Mouse (Mus musculus) forebrain, postnatal 0 days (tissue): ENCODE measurements around the gene Csgalnact2. TPM values are rescaled to one million over a fixed set of nuclear protein-coding genes. Genes with fewer than 3 reads are reported as not detected.

Source experiments
- ATAC-seq: fragments of 200-750 bp; cut with Nextera tagmentation; 2 replicates; pipeline ENCODE4 v1.8.0; 2017; ENCODE audit warnings: mild to moderate bottlenecking, moderate library complexity
- DNase-seq: peaks from one replicate; pipeline ENCODE4 v3.0.0-alpha.2; 2015
- H3K27ac ChIP-seq: fragments of 300-500 bp; sonication (generic); 2 replicates; pipeline ENCODE4 v1.5.1; 2014; ENCODE audit warnings: low read depth, mild to moderate bottlenecking, antibody characterized with exemption, low read length, moderate library complexity, mixed read lengths
- H3K27me3 ChIP-seq: fragments of 300-500 bp; sonication (generic); 2 replicates; pipeline ENCODE4 v1.6.1; 2014; ENCODE audit warnings: mild to moderate bottlenecking, low read length, mixed read lengths; ENCODE audit not compliant: insufficient read depth
- H3K36me3 ChIP-seq: fragments of 300-500 bp; sonication (generic); 2 replicates; pipeline ENCODE4 v1.6.1; 2014; ENCODE audit warnings: mild to moderate bottlenecking, moderate library complexity; ENCODE audit not compliant: insufficient read depth
- H3K4me1 ChIP-seq: fragments of 300-500 bp; sonication (generic); 2 replicates; pipeline ENCODE4 v1.6.1; 2014; ENCODE audit warnings: antibody characterized with exemption; ENCODE audit not compliant: insufficient read depth
- H3K4me2 ChIP-seq: fragments of 300-500 bp; sonication (generic); 2 replicates; pipeline ENCODE4 v1.6.1; 2014; ENCODE audit warnings: low read depth, mild to moderate bottlenecking, moderate library complexity
- H3K4me3 ChIP-seq: fragments of 300-500 bp; sonication (generic); 2 replicates; pipeline ENCODE4 v1.5.1; 2014; ENCODE audit warnings: low read depth, low read length, mixed read lengths
- H3K9ac ChIP-seq: fragments of 300-500 bp; sonication (generic); 2 replicates; pipeline ENCODE4 v1.6.1; 2014; ENCODE audit warnings: mild to moderate bottlenecking
- H3K9me3 ChIP-seq: fragments of 300-500 bp; sonication (generic); 2 replicates; pipeline ENCODE4 v1.6.1; 2016; ENCODE audit warnings: low read length
- CTCF ChIP-seq: sonication (generic); IDR thresholded peaks from 2 replicates; pipeline ENCODE4 v1.5.1; 2016; ENCODE audit warnings: antibody characterized with exemption, control low read depth, low read depth
- WGBS: fragments of 180-500 bp; shearing (Covaris S2); extraction: QIAGEN DNeasy Blood & Tissue Kit; methylation state at CpG from one replicate; pipeline ENCODE4 v1.1.7; 2014; 5-methylcytosine and 5-hydroxymethylcytosine counted together
- polyA plus RNA-seq: library from polyadenylated mRNA; unstranded; fragments of >200 nt; fragmentation: Nextera tagmentation; extraction: Ambion mirVana; gene quantifications from 2 replicates; pipeline ENCODE4 v1.2.1, GENCODE M21; 2015
- total RNA-seq: library from RNA; depleted of rRNA; stranded (reverse); fragments of >200 nt; gene quantifications from 2 replicates; pipeline ENCODE4 v1.2.3, GENCODE M21; 2014

Csgalnact2 gene
- total and polyA plus RNA-seq, 2 experiments from 2014 or later, result 11.1 to 20.4 TPM

GRCm38 (mm10) chr6:118076748-118077147, 62.2 kb downstream of the Csgalnact2 start:
- peaks cover 12% of the 10 kb centered on the region for H3K4me1 ChIP-seq
- no peaks in the 10 kb centered on the region for H3K36me3 ChIP-seq
- no peak overlapping the region for H3K9ac ChIP-seq
- H3K27me3 ChIP-seq, result no peaks in the 10 kb centered on the region
- 80% methylated on average over 8 of the region's 8 CpGs for WGBS
- no peak for TF ChIP-seq CTCF
- no peak for DNase-seq
- H3K27ac ChIP-seq, result no peak overlapping the region
- no peaks in the 10 kb centered on the region for H3K9me3 ChIP-seq
- no peak for ATAC-seq
- no peak overlapping the region for H3K4me3 ChIP-seq
- H3K4me2 ChIP-seq, result no peak overlapping the region

DNA sequence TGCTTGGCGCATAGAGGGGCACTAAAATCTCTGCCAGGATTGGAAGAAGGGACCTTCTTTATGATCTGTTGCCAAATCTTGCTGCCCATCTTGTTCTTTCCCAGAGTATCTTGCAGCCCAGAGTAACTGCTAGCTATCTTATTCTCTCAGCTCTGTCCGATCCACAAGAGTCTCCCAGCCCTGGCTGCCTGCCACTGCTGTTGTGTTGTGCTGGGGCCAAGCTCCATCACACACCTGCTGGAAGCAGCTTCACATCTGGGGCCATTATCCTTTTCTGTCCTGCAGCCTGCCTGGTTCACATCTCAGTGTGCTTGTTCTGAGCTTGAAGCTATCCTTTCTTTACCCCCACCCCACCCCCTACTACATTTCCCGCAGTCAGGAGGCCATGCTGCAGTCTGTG, 62.7 kb downstream of the Csgalnact2 start:
- no peak for TF ChIP-seq CTCF
- WGBS, result 66% methylated on average over 3 of the region's 3 CpGs
- H3K27ac ChIP-seq, result no peak overlapping the region

DNA sequence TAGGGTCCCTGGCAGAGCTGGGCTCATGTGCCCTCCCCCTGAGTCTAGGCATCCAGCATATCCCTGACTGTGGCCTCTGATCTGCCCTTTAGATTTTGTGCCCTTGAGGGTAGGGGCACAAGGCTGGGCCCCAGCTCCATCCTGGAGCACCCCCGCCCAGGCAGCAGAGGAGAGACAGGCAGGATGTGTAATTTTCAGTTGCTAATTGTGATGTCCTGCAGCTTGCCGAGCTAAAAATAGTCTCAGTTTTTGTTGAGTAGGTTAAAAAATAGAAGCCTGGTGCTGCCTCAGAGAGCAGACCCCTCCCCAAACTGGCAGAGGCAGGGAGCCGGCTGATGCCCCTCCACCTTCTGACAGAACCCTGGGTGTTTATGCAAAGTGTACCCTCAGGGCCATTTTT, 64.8 kb downstream of the Csgalnact2 start:
- no peaks in the 10 kb centered on the region for H3K36me3 ChIP-seq
- H3K9me3 ChIP-seq, result no peaks in the 10 kb centered on the region
- H3K27me3 ChIP-seq, result no peaks in the 10 kb centered on the region
- ATAC-seq, result peak; percentile 56
- WGBS, result 28% methylated on average over 3 of the region's 3 CpGs
- no peak for TF ChIP-seq CTCF
- H3K27ac ChIP-seq, result peak overlapping the region; percentile 66
- no peak overlapping the region for H3K4me2 ChIP-seq
- DNase-seq, result peak; percentile 34
- no peak overlapping the region for H3K4me3 ChIP-seq
- peaks cover 15% of the 10 kb centered on the region for H3K4me1 ChIP-seq
- no peak overlapping the region for H3K9ac ChIP-seq

More for the DNA sequence above, 62.7 kb downstream of the Csgalnact2 start:
- peaks cover 12% of the 10 kb centered on the region for H3K4me1 ChIP-seq
- ATAC-seq (no peak), DNase-seq (no peak)
- H3K36me3 ChIP-seq, result no peaks in the 10 kb centered on the region
- H3K4me3 ChIP-seq, result no peak overlapping the region
- no peak overlapping the region for H3K9ac ChIP-seq
- no peaks in the 10 kb centered on the region for H3K9me3 ChIP-seq
- no peak overlapping the region for H3K4me2 ChIP-seq
- no peaks in the 10 kb centered on the region for H3K27me3 ChIP-seq

DNA sequence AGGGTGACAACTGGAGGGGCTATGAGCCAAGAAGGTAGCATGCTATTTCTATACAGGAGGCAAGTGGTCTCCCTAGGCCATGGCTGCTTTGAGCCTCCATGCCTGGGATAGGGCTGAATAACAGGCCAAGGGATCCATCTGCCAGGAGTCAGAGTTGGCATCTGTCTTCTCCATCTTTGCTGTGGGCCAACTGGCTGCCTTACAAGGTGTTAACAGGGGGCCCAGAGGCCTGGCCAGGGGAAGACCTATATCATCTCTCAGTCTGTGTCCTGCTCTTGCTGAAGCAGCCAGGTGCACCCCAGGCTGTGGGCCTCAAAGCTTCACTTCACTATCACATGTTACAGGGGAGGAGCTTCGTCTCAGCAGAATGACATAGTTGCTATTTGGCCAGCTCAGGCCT, 66.8 kb downstream of the Csgalnact2 start:
- H3K4me2 ChIP-seq, result no peak overlapping the region
- no peaks in the 10 kb centered on the region for H3K27me3 ChIP-seq
- H3K36me3 ChIP-seq, result no peaks in the 10 kb centered on the region
- no peak overlapping the region for H3K9ac ChIP-seq
- 80% methylated on average over 1 of the region's 1 CpGs for WGBS
- no peaks in the 10 kb centered on the region for H3K9me3 ChIP-seq
- no peak for TF ChIP-seq CTCF
- ATAC-seq (no peak), DNase-seq (no peak)
- no peak overlapping the region for H3K27ac ChIP-seq
- no peak overlapping the region for H3K4me3 ChIP-seq
- peaks cover 16% of the 10 kb centered on the region for H3K4me1 ChIP-seq

GRCm38 (mm10) chr6:118071416-118071815, 67.5 kb downstream of the Csgalnact2 start:
- no peaks in the 10 kb centered on the region for H3K9me3 ChIP-seq
- no peak overlapping the region for H3K9ac ChIP-seq
- H3K4me1 ChIP-seq, result peaks cover 23% of the 10 kb centered on the region
- no peak overlapping the region for H3K27ac ChIP-seq
- ATAC-seq, result no peak
- WGBS, result 42% methylated on average over 3 of the region's 3 CpGs
- H3K4me3 ChIP-seq, result no peak overlapping the region
- no peak for DNase-seq
- no peaks in the 10 kb centered on the region for H3K27me3 ChIP-seq
- H3K36me3 ChIP-seq, result no peaks in the 10 kb centered on the region
- H3K4me2 ChIP-seq, result no peak overlapping the region
- no peak for TF ChIP-seq CTCF

- DNase-seq (no peak), ATAC-seq (no peak)
- TF ChIP-seq CTCF, result no peak
- Histone ChIP-seq H3K27me3 (no peaks in the 10 kb centered on the region), H3K4me1 (peaks cover 27% of the 10 kb centered on the region), H3K9ac (no peak overlapping the region), H3K4me2 (no peak overlapping the region), H3K4me3 (no peak overlapping the region), H3K36me3 (no peaks in the 10 kb centered on the region), H3K9me3 (no peaks in the 10 kb centered on the region), H3K27ac (0 out of 2 replicates have a peak overlapping the region, but pooled peaks have one; percentile 6)
- WGBS, result 92% methylated on average over 4 of the region's 4 CpGs
Measured at GRCm38 (mm10) chr6:118071013-118071350, 68.0 kb downstream of the Csgalnact2 start.

GRCm38 (mm10) chr6:118070321-118071012, 68.5 kb downstream of the Csgalnact2 start:
- ATAC-seq, result no peak

More at GRCm38 (mm10) chr6:118070321-118071012, 68.5 kb downstream of the Csgalnact2 start:
- DNase-seq, result no peak
- H3K4me1 ChIP-seq, result peaks cover 27% of the 10 kb centered on the region
- H3K4me3 ChIP-seq, result no peak overlapping the region
- H3K27me3 ChIP-seq, result no peaks in the 10 kb centered on the region
- H3K27ac ChIP-seq, result 0 out of 2 replicates have a peak overlapping the region, but pooled peaks have one; percentile 6
- H3K9me3 ChIP-seq, result no peaks in the 10 kb centered on the region
- WGBS, result 44% methylated on average over 5 of the region's 5 CpGs
- no peak for TF ChIP-seq CTCF
- H3K4me2 ChIP-seq, result no peak overlapping the region
- no peaks in the 10 kb centered on the region for H3K36me3 ChIP-seq
- H3K9ac ChIP-seq, result no peak overlapping the region
